Mouse (Mus musculus) adipocyte (in vitro differentiated cells): ENCODE measurements around the gene Kiss1.
"Not testable (repeated sequence)": the region's sequence is repeated elsewhere in the genome, so short reads cannot be mapped to it uniquely, and the experiment has no call there.

ENCODE experiments used
- DNase-seq: peaks from one replicate; pipeline ENCODE4 v3.0.0-alpha.2; 2016; ENCODE audit warnings: low spot score

The Kiss1 gene

DNA sequence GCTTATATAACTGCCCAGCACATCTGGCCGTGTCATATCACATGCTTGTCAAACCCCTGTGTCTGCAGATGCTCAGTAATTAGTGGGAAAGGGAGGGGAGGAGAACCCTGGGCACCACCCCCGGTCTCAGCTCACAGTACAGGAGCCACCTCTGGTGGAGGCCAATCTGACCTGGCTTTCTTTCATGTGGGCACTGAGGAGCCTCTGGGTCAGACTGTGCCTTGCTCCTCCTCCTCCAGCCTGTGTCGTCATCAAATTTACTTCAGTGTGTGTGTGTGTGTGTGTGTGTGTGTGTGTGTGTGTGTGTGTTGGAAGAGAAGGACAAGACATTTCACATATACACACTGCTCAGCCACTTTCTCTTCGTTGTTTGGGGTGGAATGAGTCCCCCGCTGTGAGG, 1.7 kb downstream of the Kiss1 start:
- DNase-seq: no peak

DNA sequence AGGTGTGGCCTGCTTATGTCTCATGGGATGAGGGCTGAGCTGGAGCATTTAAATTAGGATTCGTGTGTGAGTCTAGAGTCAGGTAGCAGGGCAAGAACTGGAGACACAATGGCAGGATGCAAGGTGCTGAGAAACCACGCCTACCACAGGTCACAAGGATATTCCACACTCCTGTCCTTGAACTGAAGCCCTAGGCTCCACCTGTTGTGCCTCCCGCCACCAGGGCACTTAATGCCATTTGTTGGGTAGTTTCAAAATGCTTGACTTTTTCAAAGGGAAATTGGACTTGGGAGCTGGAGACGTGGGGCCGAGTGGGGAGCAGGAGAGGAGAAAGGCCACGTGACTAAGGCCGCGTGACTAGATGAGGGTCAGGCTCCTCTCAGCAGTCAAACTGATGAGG, 4.3 kb downstream of the Kiss1 start:
- DNase-seq: no peak

DNA sequence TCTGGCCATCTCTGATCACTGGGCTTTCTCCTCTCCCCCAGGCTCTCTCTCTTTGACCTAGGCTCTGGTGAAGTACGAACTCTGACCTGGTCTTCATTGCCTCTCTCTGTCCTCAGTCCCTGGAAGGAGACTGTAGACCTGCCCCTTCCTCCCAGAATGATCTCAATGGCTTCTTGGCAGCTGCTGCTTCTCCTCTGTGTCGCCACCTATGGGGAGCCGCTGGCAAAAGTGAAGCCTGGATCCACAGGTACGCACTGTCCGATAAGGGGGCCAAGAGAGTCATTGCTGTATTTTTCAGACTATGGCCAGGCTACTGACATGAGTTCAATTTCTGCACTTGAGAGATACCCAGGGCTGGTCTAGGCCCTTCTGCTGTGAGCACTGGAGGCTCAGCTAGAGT, 5.4 kb downstream of the Kiss1 start:
- DNase-seq: no peak

DNA sequence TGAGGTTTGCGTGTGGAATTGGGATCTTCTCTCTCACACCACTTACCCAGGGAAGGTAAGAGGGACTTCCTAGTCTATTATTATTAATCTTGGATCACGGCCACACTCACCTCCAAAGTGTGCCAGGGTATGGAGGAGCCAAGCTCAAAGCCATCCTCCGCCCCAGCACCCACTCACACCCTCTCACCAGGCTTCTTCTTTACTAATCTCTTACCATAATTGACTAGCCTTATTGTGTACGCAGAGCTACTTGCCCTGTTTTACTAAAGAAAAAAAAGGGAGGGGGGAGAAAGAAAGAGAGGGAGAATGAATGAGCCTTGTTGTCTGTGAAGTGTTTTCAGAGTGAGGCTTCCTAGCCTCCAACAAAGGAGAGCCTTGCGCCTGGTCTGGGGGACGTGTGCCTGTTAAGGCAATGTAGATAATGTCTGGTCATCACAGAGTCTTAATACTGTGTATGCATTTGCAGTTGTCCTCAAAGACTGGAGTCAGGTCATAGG, 6.7 kb downstream of the Kiss1 start:
- no peak for DNase-seq

DNA sequence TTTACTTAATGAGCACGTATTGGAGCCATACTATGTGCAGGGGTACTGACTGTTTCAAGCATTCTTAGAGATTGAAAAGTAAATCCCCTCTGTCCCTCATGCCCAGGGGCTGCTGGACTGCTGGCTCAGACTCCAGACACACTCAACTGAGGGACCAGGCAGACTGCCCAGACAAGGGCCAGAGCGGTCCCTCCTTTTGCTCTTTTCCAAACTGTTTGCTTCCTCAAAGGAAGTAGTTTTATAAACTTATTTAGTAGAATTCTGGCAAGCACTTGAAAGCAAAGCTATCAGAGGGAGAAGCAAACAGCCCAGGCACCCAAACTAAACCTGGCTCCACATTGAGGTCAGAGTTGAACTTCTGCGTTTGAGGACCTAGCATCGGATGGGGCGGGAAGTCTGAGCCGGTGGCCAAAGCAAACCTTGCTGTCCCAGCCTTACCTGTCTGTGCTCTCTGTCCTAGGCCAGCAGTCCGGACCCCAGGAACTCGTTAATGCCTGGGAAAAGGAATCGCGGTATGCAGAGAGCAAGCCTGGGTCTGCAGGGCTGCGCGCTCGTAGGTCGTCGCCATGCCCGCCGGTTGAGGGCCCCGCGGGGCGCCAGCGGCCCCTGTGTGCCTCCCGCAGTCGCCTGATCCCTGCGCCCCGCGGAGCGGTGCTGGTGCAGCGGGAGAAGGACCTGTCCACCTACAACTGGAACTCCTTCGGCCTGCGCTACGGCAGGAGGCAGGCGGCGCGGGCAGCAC, 7.4 kb downstream of the Kiss1 start:
- DNase-seq: no peak

DNA sequence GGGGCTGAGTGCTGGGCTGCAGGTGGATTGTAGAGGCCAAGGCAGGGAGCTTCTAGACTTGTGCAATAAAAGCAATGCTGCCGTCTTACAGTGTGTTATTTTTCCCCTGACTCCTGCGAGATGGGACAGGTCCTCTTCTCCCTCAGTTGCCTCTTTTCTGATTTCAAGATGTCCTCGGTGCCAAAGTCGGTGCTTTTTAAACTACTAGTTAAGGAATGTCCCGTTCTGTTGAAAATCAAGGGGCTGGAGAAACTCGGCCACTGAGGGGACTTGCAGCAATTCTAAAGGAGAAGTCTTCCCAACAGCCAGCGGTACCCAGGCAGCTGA, 7.9 kb downstream of the Kiss1 start:
- DNase-seq: no peak

DNA sequence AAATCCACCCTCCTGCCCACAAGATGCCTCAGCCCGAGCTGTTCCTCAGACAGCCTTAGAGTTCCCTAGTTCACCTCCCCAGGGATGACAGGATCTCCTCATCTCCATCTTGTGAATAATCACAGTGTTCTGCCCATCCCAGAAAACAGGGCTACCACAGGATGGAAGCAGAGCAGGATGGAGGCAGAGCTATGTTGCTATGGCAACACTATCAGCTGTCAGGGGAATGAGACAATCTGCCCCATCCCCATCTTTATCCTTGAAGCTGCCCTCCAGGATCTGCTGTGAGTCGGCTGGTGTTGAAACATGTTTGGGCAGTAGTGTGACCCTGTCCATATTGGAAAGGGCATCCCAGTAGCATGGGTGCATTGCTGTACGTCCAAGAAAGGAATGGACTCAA, 9.5 kb downstream of the Kiss1 start:
- no peak for DNase-seq

DNA sequence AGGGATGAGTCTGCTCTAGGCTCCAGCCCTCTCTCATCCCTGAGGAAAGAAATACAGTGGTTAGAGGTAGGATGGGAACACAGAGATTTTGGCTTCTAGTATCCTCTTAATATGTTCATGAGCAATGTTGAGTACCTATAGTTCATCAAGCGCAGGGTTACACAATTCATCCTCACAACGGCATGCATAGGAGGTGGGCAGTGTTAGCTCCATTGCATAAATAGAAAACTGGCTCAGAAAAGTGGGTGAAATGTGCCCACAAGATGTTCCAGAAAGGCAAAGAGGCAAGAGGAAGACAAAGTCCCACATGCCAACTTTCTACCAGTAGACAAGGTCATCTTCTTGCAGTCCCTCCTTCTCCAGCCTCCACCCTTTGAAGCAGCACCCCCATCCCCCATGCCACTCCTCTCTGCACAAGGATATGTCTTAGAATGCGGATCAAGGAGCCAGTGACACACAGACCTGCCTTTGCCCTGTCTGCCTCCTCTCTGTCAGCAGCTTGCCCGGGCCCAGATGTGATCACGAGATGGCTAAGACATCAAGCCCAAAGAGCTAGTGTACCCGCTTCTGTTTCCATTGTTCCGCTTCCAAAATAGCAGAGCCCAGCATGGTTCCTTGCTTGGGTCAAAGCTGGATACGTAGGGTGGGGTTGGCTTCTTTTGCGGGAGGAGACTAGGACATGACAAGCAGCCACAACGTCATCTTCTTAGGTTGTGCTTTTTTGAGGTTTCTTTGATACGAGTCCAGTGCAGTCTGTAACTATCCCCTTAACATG, 11.2 kb downstream of the Kiss1 start:
- DNase-seq: no peak

DNA sequence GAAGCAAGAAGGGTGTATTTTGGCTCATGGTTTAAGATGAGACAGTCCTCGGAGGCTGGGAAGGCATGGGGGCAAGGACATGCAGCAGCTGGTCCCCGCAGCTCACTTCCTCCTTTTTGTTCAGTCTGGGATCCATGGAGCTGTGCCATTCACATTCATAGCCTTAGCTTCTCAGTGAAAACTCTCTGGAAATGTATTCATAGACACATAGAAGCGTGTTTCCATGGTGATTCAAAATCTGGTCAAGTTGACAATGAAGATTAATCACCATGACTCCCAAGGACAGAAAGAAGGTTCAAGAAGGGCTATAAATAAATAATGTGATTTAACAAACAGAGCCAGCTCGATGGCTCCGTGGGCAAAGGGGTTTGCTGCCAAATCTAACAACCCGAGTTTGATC, 12.3 kb downstream of the Kiss1 start:
- DNase-seq: no peak

DNA sequence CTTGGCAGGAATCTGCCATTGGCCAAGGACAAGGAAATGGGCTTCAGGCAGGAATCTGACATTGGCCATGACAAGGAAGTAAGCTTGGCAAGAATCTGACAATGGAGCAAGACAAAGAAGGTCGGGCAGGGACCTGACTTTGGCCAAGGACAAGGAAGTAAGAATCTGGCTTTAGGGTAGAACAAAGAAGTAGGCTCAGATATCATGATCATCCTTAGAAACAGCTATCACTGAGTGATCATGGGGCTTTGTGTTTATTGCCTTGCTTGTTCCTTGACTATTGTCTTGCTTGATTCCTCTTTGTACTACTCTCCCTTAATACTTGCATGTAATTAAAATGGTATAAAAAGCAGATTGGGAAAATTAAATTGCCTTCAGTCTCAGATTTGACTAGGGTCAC, 18.7 kb downstream of the Kiss1 start:
- not testable (repeated sequence) for DNase-seq

DNA sequence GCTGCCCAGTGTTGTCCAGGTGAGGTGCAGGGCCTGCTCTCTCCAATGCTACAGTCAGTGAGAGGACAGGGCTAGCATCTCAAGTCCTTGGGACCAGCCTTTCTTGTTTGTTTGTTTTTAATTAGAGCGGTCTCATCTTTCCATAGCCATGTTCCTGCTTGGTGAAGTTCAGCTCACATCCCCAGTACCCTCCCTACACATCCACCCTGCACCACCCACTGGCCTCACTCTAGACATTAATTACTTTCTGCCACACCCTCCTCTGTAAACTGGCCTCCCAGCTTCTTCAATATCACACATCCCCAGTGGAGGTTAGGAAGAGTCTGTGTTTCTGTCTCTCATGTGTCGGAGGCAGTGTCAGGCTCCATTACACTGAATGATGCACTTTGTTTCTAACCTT, 22.7 kb downstream of the Kiss1 start:
- no peak for DNase-seq

DNA sequence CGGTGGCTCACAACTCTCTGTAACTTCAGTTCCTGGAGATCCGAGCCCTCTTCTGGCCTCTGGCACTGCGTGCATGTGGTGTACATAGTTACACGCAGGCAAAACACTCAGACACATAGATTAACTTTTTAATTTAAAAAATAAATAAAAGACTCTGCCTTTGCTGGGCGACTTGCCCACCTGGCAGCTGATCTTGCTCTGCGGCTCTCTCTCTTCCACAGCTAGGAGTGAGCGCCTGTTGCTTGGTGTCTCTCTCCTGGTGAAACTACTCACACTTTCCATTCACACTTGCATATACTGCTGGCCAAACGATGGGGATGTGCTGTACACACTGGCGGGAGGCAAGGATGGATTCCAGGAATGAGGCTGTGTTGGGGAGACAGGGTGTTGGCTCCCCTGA, 24.9 kb downstream of the Kiss1 start:
- no peak for DNase-seq

DNA sequence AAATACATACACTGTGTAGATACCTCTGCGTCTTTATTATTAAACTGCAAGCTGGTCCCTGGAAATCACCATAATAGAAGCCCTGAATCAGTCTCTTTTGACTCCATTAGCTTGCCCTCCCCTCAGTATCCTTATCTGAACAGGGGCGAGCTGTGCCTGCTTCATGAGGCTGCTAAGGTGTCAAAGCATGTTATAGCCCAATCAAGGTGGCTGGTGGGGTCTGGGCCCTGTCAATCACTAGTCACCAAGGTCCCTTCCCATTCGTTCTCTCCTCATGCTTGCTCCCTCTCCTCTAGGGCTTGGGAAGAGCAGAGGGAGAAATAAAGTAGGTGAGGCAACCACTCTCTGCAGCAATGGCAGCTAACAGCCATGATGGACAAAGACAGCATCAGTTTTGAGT, 25.6 kb downstream of the Kiss1 start:
- DNase-seq: no peak

DNA sequence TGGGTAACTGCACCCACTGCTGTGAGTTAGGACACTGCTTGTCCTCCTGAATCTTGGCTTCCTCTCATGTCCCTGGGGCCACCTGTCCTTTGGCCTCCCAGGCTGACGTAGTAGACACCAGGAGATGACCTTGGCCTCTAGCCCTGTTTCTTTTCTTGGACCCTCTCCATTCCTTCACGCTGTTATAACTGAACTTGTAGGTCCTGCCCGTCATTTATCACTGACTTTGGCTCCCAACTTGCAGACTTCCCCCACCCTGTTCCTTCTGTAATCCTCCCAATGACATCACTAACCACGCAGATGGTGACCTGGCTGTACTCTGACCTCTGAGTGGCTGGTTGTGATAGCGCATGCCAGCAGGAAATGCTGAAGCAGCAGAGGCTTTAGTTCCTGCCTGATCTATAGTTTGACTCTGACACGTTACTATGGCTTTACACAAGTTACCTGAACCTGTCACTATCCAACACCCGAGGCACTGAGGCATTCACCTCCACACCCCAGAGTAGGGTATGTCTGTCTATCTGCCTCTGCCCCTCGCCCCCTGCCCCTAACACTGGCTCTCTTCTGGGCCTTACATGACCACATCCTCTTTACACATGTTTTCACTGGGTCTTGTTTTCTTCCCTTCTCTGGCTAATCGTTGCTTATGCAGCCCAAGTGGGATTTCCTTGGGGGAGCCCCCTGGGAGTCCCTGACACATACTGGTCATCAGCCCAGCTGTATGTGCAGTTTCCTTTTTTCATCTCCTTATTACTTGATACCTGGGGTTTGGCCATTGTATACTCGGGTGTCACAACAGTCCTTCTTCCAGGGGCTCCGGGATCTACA, 26.2 kb downstream of the Kiss1 start:
- no peak for DNase-seq

DNA sequence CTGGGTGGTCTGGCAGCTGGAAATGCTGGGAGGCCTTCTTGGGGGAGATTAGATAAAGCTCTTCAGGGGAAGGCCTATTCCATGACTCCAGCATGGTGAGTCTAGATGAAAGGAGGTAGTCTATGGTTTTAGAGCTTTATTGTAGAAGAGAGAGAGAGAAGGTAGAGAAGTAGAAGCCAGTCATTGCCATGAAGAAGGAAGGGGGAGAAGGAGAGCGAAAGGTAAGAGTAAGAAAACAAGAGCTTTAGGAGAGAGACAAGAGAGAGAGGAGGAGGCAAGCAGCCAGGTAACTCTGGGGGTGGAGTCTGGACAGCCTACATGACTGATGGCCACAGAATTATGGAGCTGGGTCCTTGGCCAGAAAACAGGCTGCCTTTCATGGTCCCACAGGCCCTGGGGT, 28.5 kb downstream of the Kiss1 start, which contains the start of gene Ren1:
TSS of gene Ren1 (plus strand) at position 301 of the 400 bp plus-strand sequence.
- no peak for DNase-seq

DNA sequence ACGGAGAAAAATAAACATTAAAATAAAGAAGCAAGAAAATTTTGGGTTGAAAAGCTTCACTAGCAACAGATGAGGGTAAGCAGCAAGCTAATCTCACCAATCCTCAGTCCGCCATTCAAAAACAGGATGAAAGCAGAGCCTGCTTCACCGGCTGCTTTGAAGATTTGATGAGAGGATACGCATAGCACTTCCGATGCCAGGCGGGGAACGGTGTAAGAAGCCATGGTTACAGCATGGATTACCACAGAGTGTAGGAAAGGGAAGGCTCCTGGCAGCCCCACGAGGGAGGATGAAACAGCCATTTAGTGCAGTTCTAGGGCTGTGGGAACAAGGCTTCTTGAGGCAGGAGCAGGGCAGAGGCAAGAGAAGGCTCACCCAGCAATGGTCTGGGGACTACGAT, 30.1 kb downstream of the Kiss1 start:
- no peak for DNase-seq

DNA sequence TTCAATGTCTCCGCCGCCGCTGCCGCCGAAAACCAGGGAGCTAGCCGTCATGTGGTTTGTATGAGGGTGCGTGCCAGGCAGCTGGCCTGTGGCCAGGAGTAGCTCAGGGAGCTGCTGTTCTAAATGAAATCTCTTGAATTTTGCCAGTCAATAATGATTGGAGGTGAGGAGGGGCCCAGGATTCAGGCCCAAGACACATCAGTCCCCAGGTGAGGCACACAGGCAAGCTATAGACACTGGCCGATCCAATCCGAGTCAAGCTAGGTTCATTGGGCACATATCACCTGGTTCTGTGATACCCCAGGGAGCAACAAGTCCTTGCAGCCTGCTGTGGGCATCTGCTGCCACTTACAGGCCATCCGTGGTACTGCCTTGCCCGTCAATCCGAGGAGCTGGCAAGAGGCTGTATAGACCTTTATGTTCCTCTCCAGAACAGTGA, 31.7 kb downstream of the Kiss1 start:
- DNase-seq: peak; percentile 54

DNA sequence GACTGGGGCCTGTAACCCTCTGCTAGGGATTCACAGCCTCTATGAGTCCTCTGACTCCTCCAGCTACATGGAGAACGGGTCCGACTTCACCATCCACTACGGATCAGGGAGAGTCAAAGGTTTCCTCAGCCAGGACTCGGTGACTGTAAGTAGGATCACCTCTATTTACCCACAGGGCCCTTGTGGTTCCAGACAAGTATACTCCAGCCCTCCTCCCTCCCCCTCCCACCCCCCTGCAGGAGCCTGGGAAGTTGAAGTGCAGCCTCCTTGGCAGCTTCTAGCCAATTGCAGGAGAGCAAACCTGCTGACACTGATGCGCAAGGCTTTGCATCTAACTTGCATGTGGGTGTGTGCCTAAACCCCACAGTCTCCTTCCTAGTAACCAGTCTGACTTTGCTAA, 33.8 kb downstream of the Kiss1 start:
- DNase-seq: no peak

DNA sequence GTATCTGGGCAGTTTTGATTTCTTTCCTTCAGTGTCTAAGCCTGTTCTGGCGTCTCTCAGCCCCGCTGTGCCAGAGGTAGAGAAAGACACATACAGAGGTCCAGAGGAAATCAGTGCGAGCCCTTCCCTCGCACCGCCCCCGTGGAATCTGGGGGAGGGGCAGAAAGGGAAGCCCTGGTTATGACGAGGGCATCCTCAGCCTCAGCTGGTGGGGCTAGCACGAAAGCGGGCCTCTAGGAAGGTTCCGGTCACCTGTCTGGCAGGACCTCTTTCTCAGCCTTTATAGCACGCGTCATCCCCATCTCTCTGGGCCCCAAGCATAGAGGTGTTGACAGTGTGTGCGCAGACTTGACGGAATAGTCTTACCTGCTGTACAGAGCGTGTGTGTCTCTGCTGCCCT, 34.2 kb downstream of the Kiss1 start:
- no peak for DNase-seq

DNA sequence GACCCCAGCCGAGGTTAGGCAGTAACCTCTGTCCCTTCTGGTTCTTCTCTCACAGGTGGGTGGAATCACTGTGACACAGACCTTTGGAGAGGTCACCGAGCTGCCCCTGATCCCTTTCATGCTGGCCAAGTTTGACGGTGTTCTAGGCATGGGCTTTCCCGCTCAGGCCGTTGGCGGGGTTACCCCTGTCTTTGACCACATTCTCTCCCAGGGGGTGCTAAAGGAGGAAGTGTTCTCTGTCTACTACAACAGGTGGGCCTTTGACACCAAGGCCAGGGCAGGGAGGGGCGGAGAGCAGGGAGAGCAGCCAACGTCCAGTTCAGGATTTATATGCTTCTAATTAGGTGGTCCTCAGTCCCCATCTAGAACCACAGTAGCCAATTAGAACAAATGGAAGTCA, 34.7 kb downstream of the Kiss1 start:
- DNase-seq: no peak

DNA sequence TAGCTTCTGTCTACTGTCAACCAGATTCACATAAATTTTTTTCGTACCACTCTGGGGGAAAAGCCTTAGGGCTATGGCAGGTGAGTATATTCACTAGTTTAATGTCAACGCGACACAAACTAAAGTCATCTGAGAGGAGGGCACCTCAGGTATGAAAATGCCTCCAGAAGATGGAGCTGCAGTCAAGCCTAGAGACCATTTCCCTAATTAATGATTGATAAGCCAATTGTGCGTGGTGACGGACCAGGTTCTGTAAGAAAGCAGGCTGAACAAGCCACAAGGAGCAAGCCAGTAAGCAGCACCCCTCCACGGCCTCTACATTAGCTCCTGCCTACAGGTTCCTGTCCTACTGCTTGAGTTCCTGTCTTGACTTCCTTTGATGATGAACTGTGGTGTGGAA, 39.3 kb downstream of the Kiss1 start:
- DNase-seq: no peak

DNA sequence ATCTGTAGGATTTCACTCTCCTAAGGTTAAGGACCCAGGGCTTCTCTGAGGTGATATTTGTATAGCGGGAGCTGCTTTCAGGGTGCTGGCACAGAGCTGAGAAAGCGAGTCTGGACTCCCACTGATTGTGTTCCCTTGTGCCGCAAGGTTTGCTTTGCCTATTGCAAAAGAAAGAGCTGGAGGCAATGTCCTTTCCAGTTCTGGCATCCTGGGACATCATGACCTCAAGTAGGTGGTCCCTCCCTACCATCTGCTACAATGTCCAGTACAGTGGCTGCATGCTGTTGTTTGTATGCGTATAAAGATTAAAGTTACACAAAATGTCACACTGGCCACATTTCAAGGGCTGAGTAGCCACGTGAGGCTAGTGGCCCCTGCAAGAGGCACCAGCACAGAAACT, 40.4 kb downstream of the Kiss1 start:
- no peak for DNase-seq
